Mouse (Mus musculus): ENCODE measurements around the gene Sart3. TPM values are rescaled to one million over a fixed set of nuclear protein-coding genes. Genes with fewer than 3 reads are reported as not detected.

Sart3 gene
- total RNA-seq, 2 experiments from 2014 or later: 38.6 to 48.1 TPM

DNA sequence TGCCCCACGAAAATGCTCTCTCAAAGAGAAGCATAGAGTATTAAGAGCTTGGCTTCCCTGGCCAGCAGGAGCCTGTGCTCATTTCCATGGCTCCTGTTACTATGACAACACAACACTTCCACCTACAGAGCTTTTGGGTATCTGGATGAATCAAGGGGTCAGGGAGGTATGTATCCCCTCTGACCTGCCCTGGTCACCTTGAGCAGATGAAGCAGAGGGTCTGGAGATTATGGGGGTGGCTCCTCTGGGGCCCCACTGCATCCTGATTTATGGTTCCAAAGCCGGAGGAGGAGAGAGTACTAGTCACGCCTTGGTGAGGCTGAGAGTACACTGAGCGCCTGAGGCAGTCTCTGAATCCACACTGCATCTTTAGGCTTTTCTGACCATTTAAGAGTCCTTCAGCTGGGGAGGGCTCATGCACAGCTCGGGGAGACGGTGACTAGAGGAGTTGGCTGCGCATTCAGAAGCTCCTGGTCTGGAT is 41.6 kb downstream of the Sart3 start:
- ATAC-seq (replicated peaks; ENCODE audit: low FRiP score, low TSS enrichment, poor library complexity, severe bottlenecking): no peak

DNA sequence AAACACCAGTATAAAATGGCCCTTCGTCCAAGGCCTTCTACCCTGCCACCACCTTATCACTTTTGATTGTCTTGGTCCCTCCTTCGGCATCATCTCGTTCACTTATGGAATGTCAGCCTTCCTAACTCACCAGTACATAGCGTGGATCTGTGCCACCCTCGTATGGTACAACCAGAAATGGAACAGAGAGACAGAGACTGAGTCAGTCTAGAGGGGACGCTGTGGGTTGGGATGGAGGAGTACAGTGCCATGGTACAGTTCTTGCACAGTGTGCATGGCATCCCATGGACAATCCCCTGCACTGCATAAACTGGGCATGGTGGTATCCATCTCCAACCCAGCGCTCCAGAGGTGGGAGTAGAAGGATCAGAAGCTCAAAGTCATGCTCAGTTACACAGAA is 43.6 kb downstream of the Sart3 start:
- no peak for ATAC-seq (replicated peaks; ENCODE audit: low FRiP score, low TSS enrichment, poor library complexity, severe bottlenecking)

DNA sequence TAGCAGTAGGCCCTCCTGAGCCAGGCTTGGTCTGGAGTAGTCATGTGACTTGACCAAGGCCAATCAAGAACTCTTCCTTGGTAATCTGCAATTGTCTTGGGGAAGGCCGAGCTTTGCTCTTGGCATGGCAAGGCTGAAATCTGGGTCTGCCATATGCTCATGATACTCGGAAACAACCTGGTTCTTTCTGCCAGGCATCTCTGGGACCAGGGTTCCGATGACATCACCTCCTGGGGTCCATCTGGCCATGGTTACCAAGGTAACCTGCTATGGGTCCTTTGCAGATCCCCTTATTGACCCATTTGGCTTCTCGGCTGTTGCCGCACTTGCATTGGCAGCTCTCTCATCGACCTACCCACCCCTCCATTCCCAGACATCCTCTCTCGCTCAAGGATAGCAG is 44.3 kb downstream of the Sart3 start:
- ATAC-seq (replicated peaks; ENCODE audit: low FRiP score, low TSS enrichment, poor library complexity, severe bottlenecking): no peak

DNA sequence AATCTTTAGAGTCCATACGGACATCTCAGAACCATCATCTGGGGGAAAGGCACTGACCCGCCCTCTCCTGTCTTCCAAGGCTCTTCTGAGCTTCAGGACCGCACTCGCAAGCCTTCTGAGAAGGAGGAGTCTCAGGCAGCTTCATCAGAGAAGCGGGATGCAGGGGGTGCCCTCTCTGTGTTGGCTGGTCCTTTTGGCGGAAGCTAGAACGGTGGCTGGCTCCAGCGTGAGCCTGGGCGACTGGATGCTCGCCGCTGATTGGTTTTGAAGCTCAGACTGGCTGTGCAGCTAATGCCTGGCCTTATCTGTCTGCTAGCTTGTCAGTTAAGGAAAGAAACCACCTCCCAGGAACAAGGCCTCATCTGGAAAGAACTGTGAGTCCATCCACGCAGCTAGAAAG is 45.1 kb downstream of the Sart3 start:
- no peak for ATAC-seq (replicated peaks; ENCODE audit: low FRiP score, low TSS enrichment, poor library complexity, severe bottlenecking)

DNA sequence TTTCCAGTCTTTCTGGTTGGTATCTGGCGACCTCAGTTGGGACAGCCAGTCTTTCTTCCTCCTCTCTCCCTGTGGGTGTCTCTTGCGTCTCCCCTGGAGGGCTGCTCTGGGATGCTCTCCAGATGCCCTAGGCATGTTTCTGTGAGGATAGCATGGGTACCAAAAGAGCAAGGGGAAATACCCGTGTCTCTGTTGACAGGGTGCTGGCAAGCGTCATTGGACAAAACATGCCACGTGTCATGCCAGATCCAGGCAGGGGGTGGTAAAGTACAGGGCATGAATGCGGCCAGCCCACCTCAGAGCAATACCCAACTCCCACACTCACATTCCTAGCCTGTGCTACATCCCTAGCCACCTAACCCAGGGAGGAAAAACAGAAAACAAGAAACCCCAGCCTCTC is 45.7 kb downstream of the Sart3 start:
- ATAC-seq (replicated peaks; ENCODE audit: low FRiP score, low TSS enrichment, poor library complexity, severe bottlenecking): no peak

DNA sequence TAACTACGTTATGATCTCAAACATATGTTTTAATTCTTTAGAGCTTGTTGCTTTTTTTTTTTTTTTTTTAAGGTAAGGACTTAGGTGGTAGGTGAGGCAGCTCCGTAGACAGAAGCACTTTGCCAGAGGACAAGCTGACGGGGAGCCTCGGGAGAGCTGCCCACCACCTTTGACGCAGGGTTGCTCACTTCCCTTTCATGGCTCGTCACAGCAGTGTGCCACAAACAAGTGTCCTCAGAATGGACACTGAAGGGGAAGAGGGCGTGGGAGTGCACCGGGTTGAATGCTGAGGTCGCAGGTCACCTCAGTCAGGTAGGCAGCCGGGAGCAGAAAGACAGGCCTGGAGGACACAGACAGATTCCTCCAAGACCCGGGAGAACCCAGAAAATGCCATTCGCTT is 46.9 kb downstream of the Sart3 start:
- ATAC-seq (replicated peaks; ENCODE audit: low FRiP score, low TSS enrichment, poor library complexity, severe bottlenecking): no peak

DNA sequence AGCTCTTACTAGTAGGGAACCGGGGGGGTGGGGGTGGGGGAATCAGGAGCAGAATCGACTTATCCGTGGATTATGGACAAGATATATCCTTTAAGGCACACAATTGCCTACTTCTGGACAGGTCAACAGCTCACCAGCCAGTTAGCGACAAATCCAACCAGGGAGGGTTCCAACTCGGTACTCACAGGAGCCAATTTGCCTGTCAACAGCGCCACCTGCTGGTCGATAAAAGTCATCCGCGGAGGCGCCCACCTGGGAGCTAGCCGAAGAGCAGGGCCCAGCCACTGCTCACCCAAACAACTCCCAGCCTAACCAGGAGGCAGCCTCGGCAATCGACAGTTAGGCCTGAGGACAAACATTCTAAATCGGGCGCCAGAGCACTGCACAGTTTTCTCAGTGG is 47.9 kb downstream of the Sart3 start, which contains the start of gene 1700069L16Rik:
Gene 1700069L16Rik, minus strand, starts transcription at position 327 of the 400 bp plus-strand sequence.
- peak; percentile 72 for ATAC-seq (replicated peaks; ENCODE audit: low FRiP score, low TSS enrichment, poor library complexity, severe bottlenecking)

DNA sequence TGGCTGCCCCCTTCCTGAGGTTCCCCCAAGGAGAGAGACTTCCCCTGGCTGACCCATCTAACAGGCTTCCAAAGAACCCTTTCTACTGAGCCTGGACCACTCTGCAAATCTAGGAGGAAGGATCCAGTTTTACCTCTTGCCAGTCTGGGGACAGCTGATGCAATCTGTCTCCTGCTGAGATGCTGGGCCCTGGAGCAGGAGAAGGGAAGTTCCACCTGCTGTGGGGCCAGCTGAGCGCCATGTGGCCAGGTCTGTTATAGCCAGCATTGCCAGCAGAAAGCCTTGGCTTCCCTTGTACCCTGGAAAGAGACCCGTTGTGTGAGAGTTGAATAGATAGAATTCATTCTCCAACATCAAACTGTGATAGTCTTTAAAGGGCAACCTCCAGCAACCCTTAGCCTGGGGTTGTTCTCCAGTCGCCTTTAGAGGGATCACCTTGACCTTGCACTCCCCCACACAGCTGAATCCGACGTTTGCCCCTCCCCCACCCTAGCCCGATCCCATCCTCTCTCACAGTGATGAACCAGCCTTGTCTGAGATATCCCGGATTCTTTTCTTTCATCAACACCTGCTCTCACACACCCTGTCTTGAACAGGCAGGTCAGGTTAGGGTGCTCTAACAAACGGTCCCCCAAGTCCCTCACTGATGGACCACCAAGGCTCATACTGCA is 48.6 kb downstream of the Sart3 start:
- ATAC-seq (replicated peaks; ENCODE audit: low FRiP score, low TSS enrichment, poor library complexity, severe bottlenecking): no peak

DNA sequence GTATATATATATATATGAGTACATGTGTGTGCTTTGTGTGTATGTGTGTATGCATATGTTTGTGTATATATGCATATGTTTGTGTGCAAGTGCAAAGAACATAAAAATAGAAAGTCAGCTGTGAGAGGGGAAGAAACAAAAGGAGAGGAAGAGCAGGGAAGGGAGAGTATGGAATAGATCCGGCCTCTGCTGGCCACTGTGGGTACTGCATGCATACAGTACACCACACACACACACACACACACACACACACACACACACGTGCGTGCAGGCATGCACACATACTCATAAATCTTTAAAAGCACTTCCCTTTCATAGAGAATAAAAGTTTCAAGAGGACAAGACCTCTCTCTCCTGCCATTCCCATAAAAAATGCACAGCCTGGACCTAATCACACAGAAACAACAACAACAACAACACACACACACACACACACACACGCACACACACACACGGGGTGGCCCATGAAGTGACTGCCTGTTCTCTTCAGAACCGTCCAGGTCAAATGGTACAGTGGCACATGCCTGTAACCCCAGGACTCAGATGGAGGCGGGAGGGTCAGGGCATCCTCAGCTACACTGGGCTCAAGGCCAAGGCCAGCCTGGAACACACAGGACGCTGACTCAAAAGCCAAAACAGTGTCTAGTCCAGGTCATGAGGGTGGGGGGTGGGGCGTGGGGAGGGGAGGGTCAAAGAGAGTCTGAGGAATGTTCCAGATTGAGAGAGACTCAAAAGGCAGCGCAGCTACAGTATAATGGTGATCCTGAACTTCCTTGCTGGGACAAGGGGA is 49.9 kb downstream of the Sart3 start:
- no peak for ATAC-seq (replicated peaks; ENCODE audit: low FRiP score, low TSS enrichment, poor library complexity, severe bottlenecking)

DNA sequence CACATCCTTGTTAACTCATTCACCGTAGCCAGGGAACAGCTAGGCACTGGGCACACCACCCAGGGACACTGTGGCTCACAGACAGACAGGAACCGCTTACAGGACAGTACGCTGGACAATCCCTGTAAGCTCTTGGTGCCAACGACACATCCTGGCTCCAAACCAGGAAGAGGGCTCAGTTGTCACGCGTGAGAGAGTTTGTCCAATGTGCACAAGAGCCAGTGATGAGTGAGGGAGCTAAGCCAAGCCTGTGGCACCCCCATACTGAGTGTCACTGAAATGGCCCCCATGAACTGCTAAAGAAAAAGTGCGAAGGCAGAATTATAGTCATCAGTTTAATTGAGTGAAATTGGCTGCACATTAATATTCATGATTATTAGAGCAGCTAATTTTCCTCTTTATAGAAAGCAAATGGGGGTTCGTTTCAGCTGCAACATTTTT is 53.1 kb downstream of the Sart3 start:
- ATAC-seq (replicated peaks; ENCODE audit: low FRiP score, low TSS enrichment, poor library complexity, severe bottlenecking): no peak

DNA sequence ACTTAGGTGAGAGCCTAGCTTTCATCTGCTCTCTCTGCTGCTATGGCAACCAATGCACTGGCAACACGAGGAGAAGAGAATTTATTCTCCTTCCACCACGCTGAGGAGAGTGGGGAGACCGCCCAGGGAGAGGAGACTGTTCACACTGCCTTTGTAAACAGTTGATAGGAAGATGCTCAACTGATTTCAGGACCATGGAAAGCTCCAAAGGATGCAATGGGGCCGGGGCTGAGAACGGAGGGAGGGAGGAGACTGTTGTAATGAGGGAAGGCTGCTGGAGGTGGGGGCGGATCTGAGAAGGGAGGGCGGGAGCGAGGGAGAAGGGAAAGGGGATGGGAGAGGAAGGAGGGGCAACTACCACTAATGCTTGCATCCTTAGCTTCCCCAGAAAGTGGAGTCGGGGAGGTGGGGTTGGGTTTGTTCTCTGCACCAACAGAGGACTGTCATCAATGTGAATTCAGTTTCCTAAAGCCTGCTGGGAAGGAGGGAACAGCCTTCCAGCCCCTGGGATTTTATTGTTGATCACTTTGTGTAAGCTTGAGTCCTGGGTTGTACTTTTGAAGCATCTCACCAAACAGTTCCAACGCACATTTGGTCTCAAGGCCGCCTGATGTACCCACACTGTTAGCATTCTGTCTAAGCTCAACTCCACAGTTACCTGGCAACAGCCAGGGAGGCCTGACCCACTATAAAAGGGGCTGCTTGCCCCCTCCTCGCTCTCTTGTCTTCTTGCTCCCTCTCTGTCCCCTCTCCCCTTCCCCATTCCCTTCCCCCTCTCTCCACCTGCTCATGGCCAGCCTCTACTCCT is 55.5 kb downstream of the Sart3 start:
- peak; percentile 67 for ATAC-seq (replicated peaks; ENCODE audit: low FRiP score, low TSS enrichment, poor library complexity, severe bottlenecking)

DNA sequence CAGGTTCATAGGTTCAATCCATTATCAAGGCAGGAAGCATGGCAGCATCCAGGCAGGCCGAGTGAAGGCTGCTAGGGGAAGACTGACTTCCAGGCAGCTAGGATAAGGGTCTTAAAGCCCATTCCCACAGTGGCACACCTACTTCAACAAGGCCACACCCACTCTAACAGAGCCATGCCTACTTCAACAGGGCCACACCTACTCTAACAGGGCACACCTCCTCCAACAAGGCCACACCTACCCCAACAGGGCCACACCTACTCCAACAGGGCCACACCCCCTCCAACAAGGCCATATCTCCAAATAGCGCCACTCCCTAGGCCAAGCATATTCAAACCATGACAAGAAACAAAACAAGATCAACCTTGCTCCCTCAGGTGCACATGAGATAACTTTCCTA is 59.4 kb downstream of the Sart3 start:
- ATAC-seq (replicated peaks; ENCODE audit: low FRiP score, low TSS enrichment, poor library complexity, severe bottlenecking): no peak

DNA sequence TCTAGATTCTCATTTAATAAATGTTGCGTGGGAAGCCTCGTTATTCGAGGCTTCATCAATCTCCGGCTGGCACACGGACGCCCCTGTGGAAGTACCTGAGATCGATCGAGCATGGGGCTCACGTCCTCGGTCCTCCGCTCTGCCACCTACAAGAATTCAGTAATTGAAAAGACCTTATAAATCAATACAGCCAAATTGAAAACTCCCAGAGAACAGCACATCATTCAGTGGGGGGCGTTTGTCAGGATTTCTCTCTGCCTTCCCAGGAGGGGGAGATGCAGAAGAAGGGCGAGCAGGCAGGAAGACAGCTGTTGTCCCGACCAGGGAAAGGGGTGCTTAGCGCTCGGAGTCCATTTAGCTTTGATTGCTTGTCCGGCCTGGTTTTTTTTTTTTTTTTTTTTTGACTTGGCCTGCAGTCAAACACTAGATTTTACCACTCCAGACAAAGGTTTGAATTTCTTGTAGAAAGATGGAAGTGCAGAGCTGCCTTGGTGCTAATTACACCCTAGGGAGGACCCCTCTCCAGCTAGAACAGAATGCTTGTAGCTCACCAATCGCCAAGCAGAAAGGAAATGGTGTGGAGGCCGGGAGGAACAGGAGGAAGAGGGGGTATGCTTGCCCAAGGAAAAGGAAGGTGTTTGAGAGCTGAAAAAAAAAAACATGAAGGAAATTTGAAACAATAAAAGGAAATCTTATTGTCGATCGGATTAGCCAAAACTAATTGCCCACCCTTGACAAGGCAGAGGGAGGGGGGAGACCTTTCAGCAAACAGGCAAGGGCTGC is 68.3 kb downstream of the Sart3 start:
- ATAC-seq (replicated peaks; ENCODE audit: low FRiP score, low TSS enrichment, poor library complexity, severe bottlenecking): no peak

DNA sequence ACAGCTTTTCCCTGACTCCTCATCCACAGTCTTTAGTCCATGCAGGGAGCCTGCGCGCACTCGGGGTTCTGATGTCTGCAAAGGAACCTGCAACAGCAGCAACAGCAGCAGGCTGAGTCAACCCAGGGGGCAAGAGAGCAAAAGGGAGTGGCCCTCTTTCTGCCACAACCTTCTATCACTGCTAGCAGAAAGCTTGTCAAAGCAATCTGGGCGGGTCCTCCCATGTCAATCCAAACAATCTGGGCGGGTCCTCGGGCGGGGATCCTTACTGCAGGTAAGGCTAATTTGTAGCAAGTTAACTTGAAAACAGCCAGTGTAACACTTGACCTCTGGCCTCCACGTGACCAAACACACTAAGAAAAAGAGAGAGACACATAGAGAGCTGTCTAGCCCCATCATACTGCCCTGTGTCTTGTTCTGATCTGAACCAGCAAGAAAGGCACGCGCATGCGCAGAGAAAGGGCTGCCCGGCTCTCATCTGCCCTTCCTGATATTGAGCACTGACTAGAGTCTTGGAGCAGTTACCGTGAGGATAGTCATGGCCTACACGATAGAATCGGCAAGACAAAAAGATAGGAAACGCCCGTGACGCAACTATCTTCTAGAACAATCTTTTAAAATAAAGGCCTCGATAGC is 71.8 kb downstream of the Sart3 start:
- no peak for ATAC-seq (replicated peaks; ENCODE audit: low FRiP score, low TSS enrichment, poor library complexity, severe bottlenecking)

DNA sequence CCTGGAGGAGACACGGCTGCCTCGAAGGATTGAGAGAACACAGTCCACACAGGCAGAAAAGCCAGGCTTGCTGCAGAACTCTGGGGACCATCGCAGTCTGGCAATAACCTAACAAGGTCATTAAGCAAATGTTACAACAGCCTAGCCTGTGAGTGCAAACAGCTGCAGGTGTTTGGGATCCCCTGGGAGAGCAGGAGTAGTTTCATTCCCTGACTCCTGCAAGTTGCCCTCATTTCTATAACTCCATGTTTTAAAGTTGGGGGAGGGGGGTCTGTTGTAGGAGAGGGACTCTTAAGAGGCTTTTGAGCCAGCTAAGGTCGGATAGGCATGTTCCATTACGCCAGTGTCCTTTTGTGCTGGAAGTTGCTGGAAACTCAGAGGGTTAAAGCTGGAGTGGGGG is 77.9 kb downstream of the Sart3 start:
- no peak for ATAC-seq (replicated peaks; ENCODE audit: low FRiP score, low TSS enrichment, poor library complexity, severe bottlenecking)

DNA sequence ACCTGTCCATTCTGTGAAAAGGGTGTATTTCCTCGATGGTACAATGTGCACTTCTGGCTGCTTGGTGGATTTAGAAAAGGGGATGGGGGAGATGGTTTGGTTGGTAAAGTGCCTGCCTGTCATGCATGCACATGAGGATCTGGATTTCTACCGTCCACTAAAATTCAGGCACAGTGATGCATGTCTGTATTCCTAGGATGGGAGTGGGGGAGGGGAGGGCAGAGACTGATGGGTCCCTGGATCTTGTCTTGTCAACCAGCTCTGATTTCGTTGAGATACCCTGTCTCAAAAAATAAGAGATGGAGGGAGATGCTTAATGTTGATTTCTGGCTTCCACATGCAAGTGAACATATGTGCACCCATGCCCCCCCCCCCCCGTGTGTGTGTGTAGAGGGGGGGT is 78.3 kb downstream of the Sart3 start:
- ATAC-seq (replicated peaks; ENCODE audit: low FRiP score, low TSS enrichment, poor library complexity, severe bottlenecking): no peak

DNA sequence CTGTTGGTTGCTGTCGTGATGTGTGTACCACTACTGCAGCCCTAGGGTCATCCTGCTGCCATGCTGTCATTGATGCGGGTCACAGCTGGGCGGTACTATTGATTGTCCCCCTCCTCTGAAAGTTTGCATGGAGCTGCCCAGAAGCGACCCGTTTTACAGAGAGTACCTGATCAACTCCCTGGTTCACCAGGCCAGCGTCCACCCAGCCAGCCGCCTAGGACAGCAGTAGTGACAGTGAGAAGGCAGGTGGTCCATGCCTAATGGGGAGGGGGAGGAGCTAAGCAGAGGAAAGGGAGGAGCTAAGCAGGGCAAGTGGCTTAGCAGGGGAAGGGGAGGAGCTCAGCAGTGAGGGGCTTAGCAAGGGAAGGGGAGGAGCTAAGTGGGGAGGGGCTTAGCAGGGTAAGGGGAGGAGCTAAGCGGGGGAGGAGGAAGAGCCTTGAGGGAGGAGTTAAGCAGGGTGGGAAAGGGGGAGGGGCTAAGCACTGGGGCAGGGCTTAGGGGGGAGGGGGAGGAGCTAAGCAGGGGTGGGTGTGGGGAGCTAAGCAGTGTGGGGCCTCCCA is 79.0 kb downstream of the Sart3 start:
- no peak for ATAC-seq (replicated peaks; ENCODE audit: low FRiP score, low TSS enrichment, poor library complexity, severe bottlenecking)
